Mouse (Mus musculus): ENCODE data around the gene Neil3. TPM values are rescaled to one million over a fixed set of nuclear protein-coding genes. Genes with fewer than 3 reads are reported as not detected.

Neil3 gene
- polyA plus RNA-seq, 1 experiment from 2014 or later = 19.2 TPM

Other genes starting within 250 kb of the Neil3 start
- 36.2 and 41.2 TPM in 2 replicates for gene Aga, start 127.3 kb downstream of the Neil3 start, polyA plus RNA-seq (2015; fragmentation: Nextera tagmentation; extraction: Ambion mirVana)